Mouse (Mus musculus): ENCODE data around the gene Ripor3.

GRCm38 (mm10) chr2:167999145-167999743 is 11.2 kb downstream of the Ripor3 start:
- no peak for TF ChIP-seq PAX5 (IDR thresholded peaks at IDR 0.05; ENCODE audit: low read length)
- no peak for TF ChIP-seq MEF2A (IDR thresholded peaks at IDR 0.05; ENCODE audit: borderline replicate concordance, low read depth, low read length)
- TF ChIP-seq SMC3 (IDR thresholded peaks at IDR 0.05; ENCODE audit: low read depth, low read length), result peak; percentile 15; the same call in 1 of the 2 replicates
- no peak for TF ChIP-seq MYC (IDR thresholded peaks at IDR 0.05; ENCODE audit: low read depth, low read length)
- TF ChIP-seq E2F4 (IDR thresholded peaks at IDR 0.05; ENCODE audit: insufficient replicate concordance, low read depth, low read length), result no peak
- peak in 1 of 2 experiments; percentile 52; a peak in 2 of 4 replicates for TF ChIP-seq CTCF (conservative IDR thresholded peaks at IDR 0.05 in 1 of 2, IDR thresholded peaks at IDR 0.05 in 1 of 2; ENCODE audit: low read depth in 2 of 2, low read length in 2 of 2)
- no peak for TF ChIP-seq CHD2 (IDR thresholded peaks at IDR 0.05; ENCODE audit: low read length)
- TF ChIP-seq TCF12 (IDR thresholded peaks at IDR 0.05; ENCODE audit: low read depth, low read length), result no peak
- TF ChIP-seq MXI1 (IDR thresholded peaks at IDR 0.05; ENCODE audit: low read depth, low read length), result no peak

All from CH12.LX (cell line).